Mouse (Mus musculus) neural tube, embryonic 12.5 days (tissue): ENCODE results near the gene Xbp1. TPM values are rescaled to one million over a fixed set of nuclear protein-coding genes. Genes with fewer than 3 reads are reported as not detected.

Source experiments
- ATAC-seq: fragments of 200-750 bp; cut with Nextera tagmentation; 2 replicates; pipeline ENCODE4 v1.8.0; 2017; ENCODE audit warnings: low read depth, mild to moderate bottlenecking, moderate TSS enrichment, moderate library complexity; ENCODE audit not compliant: low FRiP score
- H3K27ac ChIP-seq: fragments of 300-500 bp; sonication (generic); 2 replicates; pipeline ENCODE4 v1.5.1; 2016
- H3K27me3 ChIP-seq: fragments of 300-500 bp; sonication (generic); replicated peaks from 2 replicates; pipeline ENCODE4 v1.6.1; 2016; ENCODE audit warnings: mild to moderate bottlenecking
- H3K36me3 ChIP-seq: fragments of 300-500 bp; sonication (generic); 2 replicates; pipeline ENCODE4 v1.6.1; 2016; ENCODE audit warnings: mild to moderate bottlenecking
- H3K4me1 ChIP-seq: fragments of 300-500 bp; sonication (generic); 2 replicates; pipeline ENCODE4 v1.6.1; 2016
- H3K4me2 ChIP-seq: fragments of 300-500 bp; sonication (generic); replicated peaks from 2 replicates; pipeline ENCODE4 v1.6.1; 2016; ENCODE audit warnings: mild to moderate bottlenecking
- H3K4me3 ChIP-seq: fragments of 300-500 bp; sonication (generic); 2 replicates; pipeline ENCODE4 v1.5.1; 2016
- H3K9ac ChIP-seq: fragments of 300-500 bp; sonication (generic); 2 replicates; pipeline ENCODE4 v1.6.1; 2016; ENCODE audit warnings: mild to moderate bottlenecking
- H3K9me3 ChIP-seq: fragments of 300-500 bp; sonication (generic); 2 replicates; pipeline ENCODE4 v1.6.1; 2016; ENCODE audit warnings: mild to moderate bottlenecking
- WGBS: fragments of 180-500 bp; shearing (Covaris S2); methylation state at CpG from one replicate; pipeline ENCODE4 v1.1.7; 2016; 5-methylcytosine and 5-hydroxymethylcytosine counted together
- polyA plus RNA-seq: library from polyadenylated mRNA; unstranded; fragments of >200 nt; fragmentation: Nextera tagmentation; extraction: Ambion mirVana; gene quantifications from 2 replicates; pipeline ENCODE4 v1.2.1, GENCODE M21; 2016

The Xbp1 gene
- polyA plus RNA-seq, 1 experiment from 2014 or later: 132 TPM

- WGBS: 77% methylated on average over 2 of the region's 2 CpGs
- no peaks in the 10 kb centered on the region for H3K27me3 ChIP-seq
- H3K27ac ChIP-seq: no peak overlapping the region
Measured at GRCm38 (mm10) chr11:5566506-5566905, 46.0 kb downstream of the Xbp1 start.

GRCm38 (mm10) chr11:5567654-5568053, 47.2 kb downstream of the Xbp1 start:
- Histone ChIP-seq H3K9me3 (no peaks in the 10 kb centered on the region), H3K4me3 (no peak overlapping the region), H3K4me2 (no peak overlapping the region), H3K27ac (no peak overlapping the region), H3K27me3 (no peaks in the 10 kb centered on the region), H3K4me1 (0 out of 2 replicates have a peak, but pooled peaks cover 4% of the 10 kb centered on the region), H3K36me3 (no peaks in the 10 kb centered on the region), H3K9ac (no peak overlapping the region)
- 92% methylated on average over 6 of the region's 6 CpGs for WGBS
- ATAC-seq: no peak

More at GRCm38 (mm10) chr11:5566506-5566905, 46.0 kb downstream of the Xbp1 start:
- Histone ChIP-seq H3K4me1 (0 out of 2 replicates have a peak, but pooled peaks cover 4% of the 10 kb centered on the region), H3K4me2 (no peak overlapping the region), H3K9ac (no peak overlapping the region), H3K9me3 (no peaks in the 10 kb centered on the region), H3K36me3 (no peaks in the 10 kb centered on the region), H3K4me3 (no peak overlapping the region)
- ATAC-seq: no peak

- H3K9ac ChIP-seq: no peak overlapping the region
- H3K4me3 ChIP-seq: no peak overlapping the region
- ATAC-seq: no peak
- no peaks in the 10 kb centered on the region for H3K27me3 ChIP-seq
- H3K27ac ChIP-seq: no peak overlapping the region
- no peak overlapping the region for H3K4me2 ChIP-seq
- no peaks in the 10 kb centered on the region for H3K36me3 ChIP-seq
- no peaks in the 10 kb centered on the region for H3K4me1 ChIP-seq
- no peaks in the 10 kb centered on the region for H3K9me3 ChIP-seq
- WGBS: 86% methylated on average over 5 of the region's 5 CpGs
Measured at GRCm38 (mm10) chr11:5568082-5568481, 47.6 kb downstream of the Xbp1 start.

GRCm38 (mm10) chr11:5569474-5569873, 49.0 kb downstream of the Xbp1 start, which contains the start of gene Ankrd36:
Gene Ankrd36 (plus strand): TSS chr11:5569684.
- no peak within 1 kb of the TSS for H3K27ac ChIP-seq
- no peak within 1 kb of the TSS for H3K9ac ChIP-seq
- H3K4me1 ChIP-seq: no peaks in the 10 kb centered on the region
- H3K9me3 ChIP-seq: no peaks in the 10 kb centered on the region
- WGBS: 77% methylated on average over 12 of the region's 12 CpGs
- no peak within 1 kb of the TSS for H3K4me2 ChIP-seq
- no peaks in the 10 kb centered on the region for H3K27me3 ChIP-seq
- ATAC-seq: no peak
- H3K4me3 ChIP-seq: no peak within 1 kb of the TSS
- no peaks in the 10 kb centered on the region for H3K36me3 ChIP-seq

GRCm38 (mm10) chr11:5571856-5572255, 51.4 kb downstream of the Xbp1 start:
- Histone ChIP-seq H3K9me3 (no peaks in the 10 kb centered on the region), H3K27ac (no peak overlapping the region), H3K4me1 (no peaks in the 10 kb centered on the region), H3K4me3 (no peak overlapping the region), H3K36me3 (no peaks in the 10 kb centered on the region), H3K27me3 (no peaks in the 10 kb centered on the region), H3K9ac (no peak overlapping the region), H3K4me2 (no peak overlapping the region)
- no peak for ATAC-seq
- 92% methylated on average over 4 of the region's 4 CpGs for WGBS

GRCm38 (mm10) chr11:5573821-5574220, 53.4 kb downstream of the Xbp1 start:
- no peak for ATAC-seq
- H3K9me3 ChIP-seq: no peaks in the 10 kb centered on the region
- H3K27ac ChIP-seq: no peak overlapping the region
- no peaks in the 10 kb centered on the region for H3K27me3 ChIP-seq
- no peak overlapping the region for H3K9ac ChIP-seq
- no peaks in the 10 kb centered on the region for H3K36me3 ChIP-seq
- no peak overlapping the region for H3K4me3 ChIP-seq
- H3K4me2 ChIP-seq: no peak overlapping the region
- no peaks in the 10 kb centered on the region for H3K4me1 ChIP-seq
- WGBS: 86% methylated on average over 2 of the region's 2 CpGs

- H3K9me3 ChIP-seq: no peaks in the 10 kb centered on the region
- H3K4me3 ChIP-seq: no peak overlapping the region
- no peaks in the 10 kb centered on the region for H3K4me1 ChIP-seq
- H3K27me3 ChIP-seq: no peaks in the 10 kb centered on the region
- WGBS: 79% methylated on average over 6 of the region's 6 CpGs
- H3K27ac ChIP-seq: no peak overlapping the region
- no peak for ATAC-seq
- H3K36me3 ChIP-seq: no peaks in the 10 kb centered on the region
- no peak overlapping the region for H3K4me2 ChIP-seq
- H3K9ac ChIP-seq: no peak overlapping the region
Measured at GRCm38 (mm10) chr11:5575046-5575445, 54.6 kb downstream of the Xbp1 start.

Other genes with a start within 250 kb of the Xbp1 start
- gene Znrf3, start 75.8 kb upstream of the Xbp1 start, polyA plus RNA-seq: 7.2 and 7.4 TPM in 2 replicates
- 22.3 and 23.5 TPM in 2 replicates for gene Ccdc117, start 21.5 kb downstream of the Xbp1 start, polyA plus RNA-seq
- not detected in 2 replicates for gene Ankrd36, start 49.0 kb downstream of the Xbp1 start, polyA plus RNA-seq
- 151 and 159 TPM in 2 replicates for gene Mrps24, start 195.0 kb downstream of the Xbp1 start, polyA plus RNA-seq
- gene Urgcp, start 241.7 kb downstream of the Xbp1 start, polyA plus RNA-seq: 24.6 and 26.5 TPM in 2 replicates